Comparison of ENCODE assay signal across 9 mouse cellular contexts in genomic region chr2:60800921-60801558, GRCm38 (mm10).
A peak's percentile ranks its signal among the peaks of the same experiment; 100 is the strongest.
DNase-seq lines count a peak whose midpoint lies in the region; ATAC-seq and TF ChIP-seq lines count a peak whose summit lies in the region.
"Had no signal": no experiment of that assay in that cellular context is flagged by ENCODE, and none has a peak within 500 bp of the region (broad histone marks: within the 10 kb centered on the region; RNA-seq: fewer than 3 reads in every experiment).

No protein-coding gene starts in this region.

- H3K4me2 ChIP-seq in lung, embryonic 16.5 days (ENCODE audit: low read depth, low read length), result peak overlapping the region; percentile 42
- H3K4me2 ChIP-seq in liver, embryonic 15.5 days, result peak overlapping the region; percentile 27
- peak overlapping the region; percentile 50 for H3K4me2 ChIP-seq in stomach, postnatal 0 days (replicated peaks; ENCODE audit: low read depth)

- H3K36me3 ChIP-seq in lung, embryonic 16.5 days (ENCODE audit: control insufficient read depth, insufficient read depth, low read length), result peaks cover 4% of the 10 kb centered on the region; the same call in 1 of the 2 replicates
- H3K36me3 ChIP-seq in hindbrain, embryonic 10.5 days, result no peaks in the 10 kb centered on the region
- 0 out of 2 replicates have a peak, but pooled peaks cover 8% of the 10 kb centered on the region for H3K36me3 ChIP-seq in liver, embryonic 15.5 days (replicated peaks)
- peaks cover 4% of the 10 kb centered on the region; the same call in 1 of the 2 replicates for H3K36me3 ChIP-seq in stomach, postnatal 0 days (ENCODE audit: control insufficient read depth, insufficient read depth, low read length)

- peak overlapping the region; percentile 34; the same call in 1 of the 2 replicates for H3K27ac ChIP-seq in lung, embryonic 16.5 days (ENCODE audit: low read length)
- peak overlapping the region; percentile 23; the same call in 1 of the 2 replicates for H3K27ac ChIP-seq in hindbrain, embryonic 10.5 days
- H3K27ac ChIP-seq in liver, embryonic 15.5 days (replicated peaks), result peak overlapping the region; percentile 74
- H3K27ac ChIP-seq in stomach, postnatal 0 days (replicated peaks), result peak overlapping the region; percentile 49; the same call in 1 of the 2 replicates

- no peaks in the 10 kb centered on the region for H3K9me3 ChIP-seq in lung, embryonic 16.5 days (ENCODE audit: control insufficient read depth, low read length)
- H3K9me3 ChIP-seq in hindbrain, embryonic 10.5 days, result no peaks in the 10 kb centered on the region
- H3K9me3 ChIP-seq in liver, embryonic 15.5 days (replicated peaks), result no peaks in the 10 kb centered on the region
- no peaks in the 10 kb centered on the region for H3K9me3 ChIP-seq in stomach, postnatal 0 days (ENCODE audit: control insufficient read depth, low read length)

- peak; percentile 48 for ATAC-seq in lung, embryonic 16.5 days (ENCODE audit: low read depth)
- ATAC-seq in liver, embryonic 15.5 days (ENCODE audit: insufficient read depth), result no peak
- ATAC-seq in stomach, postnatal 0 days (ENCODE audit: low FRiP score, low TSS enrichment), result peak; percentile 73

- peaks cover 46% of the 10 kb centered on the region for H3K4me1 ChIP-seq in lung, embryonic 16.5 days (replicated peaks; ENCODE audit: control insufficient read depth, insufficient read depth, low read length)
- H3K4me1 ChIP-seq in hindbrain, embryonic 10.5 days (replicated peaks), result peaks cover 67% of the 10 kb centered on the region
- peaks cover 30% of the 10 kb centered on the region for H3K4me1 ChIP-seq in liver, embryonic 15.5 days (replicated peaks)
- peaks cover 10% of the 10 kb centered on the region; the same call in 1 of the 2 replicates for H3K4me1 ChIP-seq in stomach, postnatal 0 days (replicated peaks; ENCODE audit: control insufficient read depth, insufficient read depth)

- peak overlapping the region; percentile 14; the same call in 1 of the 2 replicates for H3K4me3 ChIP-seq in lung, embryonic 16.5 days (ENCODE audit: low read length)
- peak overlapping the region; percentile 33 for H3K4me3 ChIP-seq in hindbrain, embryonic 10.5 days
- 0 out of 2 replicates have a peak overlapping the region, but pooled peaks have one; percentile 5 for H3K4me3 ChIP-seq in liver, embryonic 15.5 days (replicated peaks)
- H3K4me3 ChIP-seq in stomach, postnatal 0 days (ENCODE audit: low read depth, low read length), result peak overlapping the region; percentile 27

- 21% methylated on average over 15 of the region's 15 CpGs for WGBS in lung, embryonic 16.5 days
- 22% methylated on average over 15 of the region's 15 CpGs for WGBS in hindbrain, embryonic 10.5 days
- 57% methylated on average over 15 of the region's 15 CpGs for WGBS in liver, embryonic 15.5 days (ENCODE audit: insufficient replicate concordance)
- 19% methylated on average over 15 of the region's 15 CpGs for WGBS in stomach, postnatal 0 days

- DNase-seq in lung, postnatal 25 days (ENCODE audit: low spot score), result no peak
- DNase-seq in hindbrain, embryonic 10.5 days (ENCODE audit: low spot score), result no peak
- DNase-seq in stomach, postnatal 0 days (ENCODE audit: low spot score), result peak; percentile 31
- DNase-seq in left cerebral cortex, adult 18-20 months (ENCODE audit: low spot score in 2 of 2), result no peak
- no peak for DNase-seq in cerebellum, postnatal 14 days
- DNase-seq: adrenal gland, postnatal 10 days; kidney, adult 9 months had no signal

- H3K27me3 ChIP-seq in lung, embryonic 16.5 days (ENCODE audit: control insufficient read depth, insufficient read depth, low read depth, low read length), result no peaks in the 10 kb centered on the region
- peaks cover 27% of the 10 kb centered on the region for H3K27me3 ChIP-seq in hindbrain, embryonic 10.5 days (ENCODE audit: insufficient read depth, poor library complexity, severe bottlenecking)
- no peaks in the 10 kb centered on the region for H3K27me3 ChIP-seq in liver, embryonic 15.5 days
- H3K27me3 ChIP-seq in stomach, postnatal 0 days (ENCODE audit: control insufficient read depth, insufficient read depth, low read length), result no peaks in the 10 kb centered on the region

- TF ChIP-seq EP300 in stomach, postnatal 0 days (optimal IDR thresholded peaks at IDR 0.05), result no peak

- peak overlapping the region; percentile 29; the same call in 1 of the 2 replicates for H3K9ac ChIP-seq in lung, embryonic 16.5 days (ENCODE audit: low read length)
- H3K9ac ChIP-seq in liver, embryonic 15.5 days, result no peak overlapping the region
- peak overlapping the region; percentile 41 for H3K9ac ChIP-seq in stomach, postnatal 0 days (ENCODE audit: low read length)

- no peak for TF ChIP-seq CTCF in stomach, postnatal 0 days (IDR thresholded peaks at IDR 0.05; ENCODE audit: low read depth)

Comparison
In these comparisons a context has a peak if more than half of its experiments do, and no peak if none do; other contexts are left out.
1. H3K27ac ChIP-seq: peak in every context shown above with its lines; median percentile 74 in liver, embryonic 15.5 days; 49 in stomach, postnatal 0 days; 34 in lung, embryonic 16.5 days; 23 in hindbrain, embryonic 10.5 days.